Comparison of ENCODE assay signal across 11 mouse cellular contexts in the genomic region with DNA sequence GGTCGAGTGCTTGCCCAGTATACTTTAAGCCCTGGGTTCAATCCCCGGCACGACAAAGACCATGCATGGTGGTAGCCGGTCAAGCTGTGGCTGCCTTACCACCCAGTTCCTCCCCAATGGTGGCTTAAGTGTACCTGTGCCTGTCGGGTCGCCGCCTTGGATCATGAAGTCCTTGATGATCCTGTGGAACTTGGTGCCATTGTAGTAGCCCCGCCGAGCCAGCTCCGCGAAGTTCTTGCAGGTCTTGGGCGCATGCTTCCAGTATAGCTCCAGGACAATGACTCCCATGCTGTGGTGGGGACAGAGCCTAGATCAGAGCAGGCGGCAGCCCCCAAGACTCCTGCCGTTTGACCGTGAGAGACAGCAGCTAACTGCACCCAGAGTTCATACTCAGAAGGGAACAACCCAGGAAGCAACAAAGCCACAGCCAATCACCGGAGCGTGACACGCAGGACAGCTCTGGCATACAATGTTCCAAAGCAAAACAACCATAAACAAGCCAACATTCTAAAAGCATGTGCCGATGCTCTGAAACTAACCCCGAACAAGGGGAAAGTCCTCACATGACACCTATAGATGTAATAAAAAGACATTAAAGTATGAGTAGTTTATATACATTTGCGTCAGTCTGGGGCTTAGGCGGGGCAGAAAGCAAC. TPM values are rescaled to one million over a fixed set of nuclear protein-coding genes. Genes with fewer than 3 reads are reported as not detected.
DNase-seq lines count a peak whose midpoint lies in the region; ATAC-seq and TF ChIP-seq lines count a peak whose summit lies in the region.
"Had no signal": no experiment of that assay in that cellular context is flagged by ENCODE, and none has a peak within 500 bp of the region (broad histone marks: within the 10 kb centered on the region; RNA-seq: fewer than 3 reads in every experiment).

No protein-coding gene starts in this region.

- 0 out of 2 replicates have a peak overlapping the region, but pooled peaks have one; percentile 27 for H3K27ac ChIP-seq in forebrain, embryonic 10.5 days
- H3K27ac ChIP-seq in forebrain, embryonic 15.5 days (replicated peaks), result no peak overlapping the region
- H3K27ac ChIP-seq in kidney, embryonic 16.5 days (ENCODE audit: low read length), result no peak overlapping the region
- H3K27ac ChIP-seq in ES-Bruce4 (ENCODE audit: insufficient read depth, low read length), result no peak overlapping the region
- no peak overlapping the region for H3K27ac ChIP-seq in limb, embryonic 12.5 days
- H3K27ac ChIP-seq: stomach, embryonic 15.5 days had no signal

- H3K36me3 ChIP-seq in forebrain, embryonic 10.5 days (replicated peaks), result peaks cover 53% of the 10 kb centered on the region
- H3K36me3 ChIP-seq in forebrain, embryonic 15.5 days, result peaks cover 17% of the 10 kb centered on the region
- H3K36me3 ChIP-seq in kidney, embryonic 16.5 days (ENCODE audit: insufficient read depth, low read length), result peaks cover 22% of the 10 kb centered on the region
- peaks cover 19% of the 10 kb centered on the region for H3K36me3 ChIP-seq in ES-Bruce4 (ENCODE audit: control insufficient read depth, insufficient read depth, low read length, poor library complexity, severe bottlenecking)
- peaks cover 52% of the 10 kb centered on the region for H3K36me3 ChIP-seq in limb, embryonic 12.5 days

- peak overlapping the region; percentile 11; the same call in 1 of the 2 replicates for H3K4me3 ChIP-seq in forebrain, embryonic 10.5 days
- no peak overlapping the region for H3K4me3 ChIP-seq in forebrain, embryonic 15.5 days
- H3K4me3 ChIP-seq in kidney, embryonic 16.5 days (ENCODE audit: low read length), result peak overlapping the region; percentile 93
- H3K4me3 ChIP-seq in ES-Bruce4 (ENCODE audit: low read depth, low read length), result peak overlapping the region; percentile 22
- no peak overlapping the region for H3K4me3 ChIP-seq in limb, embryonic 12.5 days (replicated peaks)

- ATAC-seq in forebrain, embryonic 15.5 days (replicated peaks), result no peak
- no peak for ATAC-seq in kidney, embryonic 16.5 days (ENCODE audit: low FRiP score, low TSS enrichment)
- no peak for ATAC-seq in limb, embryonic 12.5 days (ENCODE audit: insufficient number of reproducible peaks, insufficient read depth, low FRiP score, low TSS enrichment, low read depth)
- ATAC-seq: lung, postnatal 0 days had no signal

- H3K9ac ChIP-seq in forebrain, embryonic 15.5 days (replicated peaks), result no peak overlapping the region
- H3K9ac ChIP-seq in kidney, embryonic 16.5 days (replicated peaks; ENCODE audit: low read length), result peak overlapping the region; percentile 29; the same call in 1 of the 2 replicates
- peak overlapping the region; percentile 85; the same call in 1 of the 2 replicates for H3K9ac ChIP-seq in ES-Bruce4 (ENCODE audit: low read depth, poor library complexity, severe bottlenecking)
- 0 out of 2 replicates have a peak overlapping the region, but pooled peaks have one; percentile 19 for H3K9ac ChIP-seq in limb, embryonic 12.5 days (replicated peaks)
- H3K9ac ChIP-seq: stomach, embryonic 15.5 days had no signal

- no peak for TF ChIP-seq EP300 in ES-Bruce4 (IDR thresholded peaks at IDR 0.05; ENCODE audit: insufficient read depth, low read depth, low read length)

- no peaks in the 10 kb centered on the region for H3K27me3 ChIP-seq in forebrain, embryonic 10.5 days (ENCODE audit: poor library complexity, severe bottlenecking)
- no peaks in the 10 kb centered on the region for H3K27me3 ChIP-seq in forebrain, embryonic 15.5 days
- no peaks in the 10 kb centered on the region for H3K27me3 ChIP-seq in kidney, embryonic 16.5 days (ENCODE audit: insufficient read depth, low read length)
- no peaks in the 10 kb centered on the region for H3K27me3 ChIP-seq in ES-Bruce4 (ENCODE audit: control insufficient read depth, insufficient read depth, low read length, poor library complexity, severe bottlenecking)
- H3K27me3 ChIP-seq in limb, embryonic 12.5 days, result no peaks in the 10 kb centered on the region
- H3K27me3 ChIP-seq: stomach, embryonic 15.5 days had no signal

- TF ChIP-seq CTCF in ES-Bruce4 (IDR thresholded peaks at IDR 0.05; ENCODE audit: low read depth, low read length), result no peak

- WGBS in forebrain, embryonic 10.5 days, result 95% methylated on average over 22 of the region's 22 CpGs
- 89% methylated on average over 22 of the region's 22 CpGs for WGBS in forebrain, embryonic 15.5 days
- WGBS in kidney, embryonic 16.5 days, result 81% methylated on average over 22 of the region's 22 CpGs
- WGBS in limb, embryonic 12.5 days, result 93% methylated on average over 22 of the region's 22 CpGs

- no peak for TF ChIP-seq POLR2A in ES-Bruce4 (IDR thresholded peaks at IDR 0.05; ENCODE audit: insufficient read depth, low read length)

- no peaks in the 10 kb centered on the region for H3K9me3 ChIP-seq in forebrain, embryonic 10.5 days
- H3K9me3 ChIP-seq in forebrain, embryonic 15.5 days, result no peaks in the 10 kb centered on the region
- H3K9me3 ChIP-seq in kidney, embryonic 16.5 days (ENCODE audit: low read length), result no peaks in the 10 kb centered on the region
- H3K9me3 ChIP-seq in ES-Bruce4 (replicated peaks; ENCODE audit: control insufficient read depth, insufficient read depth, low read length, poor library complexity, severe bottlenecking), result no peaks in the 10 kb centered on the region
- H3K9me3 ChIP-seq in limb, embryonic 12.5 days, result no peaks in the 10 kb centered on the region
- H3K9me3 ChIP-seq: stomach, embryonic 15.5 days had no signal

- peaks cover 62% of the 10 kb centered on the region for H3K4me1 ChIP-seq in forebrain, embryonic 10.5 days
- H3K4me1 ChIP-seq in forebrain, embryonic 15.5 days, result peaks cover 37% of the 10 kb centered on the region
- peaks cover 40% of the 10 kb centered on the region for H3K4me1 ChIP-seq in kidney, embryonic 16.5 days (ENCODE audit: insufficient read depth, low read length)
- peaks cover 2% of the 10 kb centered on the region for H3K4me1 ChIP-seq in ES-Bruce4 (ENCODE audit: control insufficient read depth, insufficient read depth, low read length)
- H3K4me1 ChIP-seq in limb, embryonic 12.5 days (replicated peaks), result peaks cover 54% of the 10 kb centered on the region

- no peak overlapping the region for H3K4me2 ChIP-seq in forebrain, embryonic 15.5 days (replicated peaks)
- peak overlapping the region; percentile 84 for H3K4me2 ChIP-seq in kidney, embryonic 16.5 days (replicated peaks; ENCODE audit: low read depth, low read length)
- H3K4me2 ChIP-seq in limb, embryonic 12.5 days, result peak overlapping the region; percentile 82

- no peak for DNase-seq in forebrain, embryonic 10.5 days (ENCODE audit: extremely low spot score, low spot score)
- no peak for DNase-seq in kidney, postnatal 25 days
- no peak for DNase-seq in right cerebral cortex, postnatal 4 days
- no peak for DNase-seq in adrenal gland, adult 8-10 months
- DNase-seq: cerebellum, adult 8-10 months had no signal

RNA-seq across cellular contexts. Expression of gene Ppil1, which starts 2.3 kb away (rescaled TPM):
- 230 and 235 TPM in 2 replicates for polyA plus RNA-seq in forebrain, embryonic 10.5 days (2016; fragmentation: Nextera tagmentation; extraction: Ambion mirVana)
- polyA plus RNA-seq in forebrain, embryonic 15.5 days (2015; fragmentation: Nextera tagmentation; extraction: Ambion mirVana), result 126 and 128 TPM in 2 replicates
- polyA plus RNA-seq in kidney, embryonic 16.5 days (2015; fragmentation: Nextera tagmentation; extraction: Ambion mirVana), result 167 and 186 TPM in 2 replicates
- 92.7 and 101 TPM in 2 replicates for polyA plus RNA-seq in ES-Bruce4 (2011; ENCODE audit: insufficient read depth, insufficient read length, low read depth, missing spikeins)
- 175 and 178 TPM in 2 replicates for polyA plus RNA-seq in limb, embryonic 12.5 days (2016; fragmentation: Nextera tagmentation; extraction: Ambion mirVana)
- total RNA-seq in adrenal gland, adult 8-10 months (2022), result 10 to 100 TPM; 24.3 to 27.2 (median 25.8) TPM

RNA-seq across cellular contexts. Expression of gene BC004004, which starts 6.9 kb away (rescaled TPM):
- polyA plus RNA-seq in forebrain, embryonic 10.5 days (2016; fragmentation: Nextera tagmentation; extraction: Ambion mirVana), result 54.6 and 56.6 TPM in 2 replicates
- 96.2 and 96.4 TPM in 2 replicates for polyA plus RNA-seq in forebrain, embryonic 15.5 days (2015; fragmentation: Nextera tagmentation; extraction: Ambion mirVana)
- 85.6 TPM in 2 replicates for polyA plus RNA-seq in kidney, embryonic 16.5 days (2015; fragmentation: Nextera tagmentation; extraction: Ambion mirVana)
- polyA plus RNA-seq in ES-Bruce4 (2011; ENCODE audit: insufficient read depth, insufficient read length, low read depth, missing spikeins), result 39.5 and 54.0 TPM in 2 replicates
- polyA plus RNA-seq in limb, embryonic 12.5 days (2016; fragmentation: Nextera tagmentation; extraction: Ambion mirVana), result 45.7 and 52.8 TPM in 2 replicates
- total RNA-seq in adrenal gland, adult 8-10 months (2022), result 100 to 1,000 TPM in 3 of 4 experiments, 10 to 100 TPM in 1; 96.9 to 138 (median 122) TPM

RNA-seq across cellular contexts. Expression of gene Cpne5, which starts 23.8 kb away (rescaled TPM):
- polyA plus RNA-seq in forebrain, embryonic 10.5 days (2016; fragmentation: Nextera tagmentation; extraction: Ambion mirVana), result 5.3 and 6.2 TPM in 2 replicates
- polyA plus RNA-seq in forebrain, embryonic 15.5 days (2015; fragmentation: Nextera tagmentation; extraction: Ambion mirVana), result 21.3 and 24.9 TPM in 2 replicates
- polyA plus RNA-seq in kidney, embryonic 16.5 days (2015; fragmentation: Nextera tagmentation; extraction: Ambion mirVana), result 8.2 and 10.0 TPM in 2 replicates
- 1.8 and 4.4 TPM in 2 replicates for polyA plus RNA-seq in ES-Bruce4 (2011; ENCODE audit: insufficient read depth, insufficient read length, low read depth, missing spikeins)
- 5.6 and 6.4 TPM in 2 replicates for polyA plus RNA-seq in limb, embryonic 12.5 days (2016; fragmentation: Nextera tagmentation; extraction: Ambion mirVana)
- under 1 TPM; 0.22 to 0.52 (median 0.37) TPM for total RNA-seq in adrenal gland, adult 8-10 months (2022)

RNA-seq across cellular contexts. Expression of gene Pi16, which starts 55.7 kb away (rescaled TPM):
- polyA plus RNA-seq in forebrain, embryonic 10.5 days (2016; fragmentation: Nextera tagmentation; extraction: Ambion mirVana), result 0.71 and 0.73 TPM in 2 replicates
- 1.4 and 1.8 TPM in 2 replicates for polyA plus RNA-seq in forebrain, embryonic 15.5 days (2015; fragmentation: Nextera tagmentation; extraction: Ambion mirVana)
- polyA plus RNA-seq in kidney, embryonic 16.5 days (2015; fragmentation: Nextera tagmentation; extraction: Ambion mirVana), result 2.4 and 3.1 TPM in 2 replicates
- 0.39 TPM in 1 of 2 replicates, not detected in the other for polyA plus RNA-seq in ES-Bruce4 (2011; ENCODE audit: insufficient read depth, insufficient read length, low read depth, missing spikeins)
- 0.38 and 0.51 TPM in 2 replicates for polyA plus RNA-seq in limb, embryonic 12.5 days (2016; fragmentation: Nextera tagmentation; extraction: Ambion mirVana)
- total RNA-seq in adrenal gland, adult 8-10 months (2022), result 10 to 100 TPM in 3 of 4 experiments, 1 to 10 TPM in 1; 9.0 to 16.7 (median 14.0) TPM

Comparison
In these comparisons a context has a peak if more than half of its experiments do, and no peak if none do; other contexts are left out.
1. H3K4me3 ChIP-seq: peak in forebrain, embryonic 10.5 days (single experiment), kidney, embryonic 16.5 days (single experiment) and ES-Bruce4 (single experiment); none in forebrain, embryonic 15.5 days (single experiment) and limb, embryonic 12.5 days (single experiment).